Mouse (Mus musculus): ENCODE data around the gene Sipa1. TPM values are rescaled to one million over a fixed set of nuclear protein-coding genes. Genes with fewer than 3 reads are reported as not detected.
"Not testable (repeated sequence)": the region's sequence is repeated elsewhere in the genome, so short reads cannot be mapped to it uniquely, and the experiment has no call there.

Gene Sipa1
- polyA plus RNA-seq, 1 experiment from 2014 or later = 18.8 TPM

GRCm38 (mm10) chr19:5692913-5693396 is 29.4 kb upstream of the Sipa1 start:
- Histone ChIP-seq H3K27ac (replicated peaks) (no peak overlapping the region), H3K27me3 (peaks cover 12% of the 10 kb centered on the region), H3K36me3 (peaks cover 48% of the 10 kb centered on the region), H3K4me3 (peak overlapping the region; percentile 94; the same call in 1 of the 2 replicates), H3K4me2 (replicated peaks) (peak overlapping the region; percentile 3; the same call in 1 of the 2 replicates), H3K9ac (replicated peaks) (peak overlapping the region; percentile 51; the same call in 1 of the 2 replicates), H3K4me1 (peaks cover 53% of the 10 kb centered on the region), H3K9me3 (no peaks in the 10 kb centered on the region)
- 87% methylated on average over 10 of the region's 10 CpGs for WGBS
- ATAC-seq (ENCODE audit: low FRiP score, low read depth) = no peak

- WGBS = 77% methylated on average over 10 of the region's 10 CpGs
- H3K4me2 ChIP-seq (replicated peaks) = peak overlapping the region; percentile 100
- H3K9me3 ChIP-seq = no peaks in the 10 kb centered on the region
- peak overlapping the region; percentile 51 for H3K9ac ChIP-seq (replicated peaks)
- peaks cover 59% of the 10 kb centered on the region for H3K4me1 ChIP-seq
- peaks cover 42% of the 10 kb centered on the region for H3K36me3 ChIP-seq
- no peak for ATAC-seq (ENCODE audit: low FRiP score, low read depth)
- peak overlapping the region; percentile 94; the same call in 1 of the 2 replicates for H3K4me3 ChIP-seq
- H3K27me3 ChIP-seq = peaks cover 12% of the 10 kb centered on the region
- peak overlapping the region; percentile 30 for H3K27ac ChIP-seq (replicated peaks)
Measured at GRCm38 (mm10) chr19:5692086-5692912, 28.8 kb upstream of the Sipa1 start.

- no peak overlapping the region for H3K27ac ChIP-seq (replicated peaks)
- peak overlapping the region; percentile 100 for H3K4me2 ChIP-seq (replicated peaks)
- H3K27me3 ChIP-seq = peaks cover 12% of the 10 kb centered on the region
- no peak for ATAC-seq (ENCODE audit: low FRiP score, low read depth)
- 92% methylated on average over 5 of the region's 5 CpGs for WGBS
- no peaks in the 10 kb centered on the region for H3K9me3 ChIP-seq
- peaks cover 40% of the 10 kb centered on the region for H3K36me3 ChIP-seq
- peaks cover 62% of the 10 kb centered on the region for H3K4me1 ChIP-seq
- H3K9ac ChIP-seq (replicated peaks) = peak overlapping the region; percentile 51; the same call in 1 of the 2 replicates
- H3K4me3 ChIP-seq = peak overlapping the region; percentile 94
Measured at GRCm38 (mm10) chr19:5691601-5692000, 28.1 kb upstream of the Sipa1 start.

DNA sequence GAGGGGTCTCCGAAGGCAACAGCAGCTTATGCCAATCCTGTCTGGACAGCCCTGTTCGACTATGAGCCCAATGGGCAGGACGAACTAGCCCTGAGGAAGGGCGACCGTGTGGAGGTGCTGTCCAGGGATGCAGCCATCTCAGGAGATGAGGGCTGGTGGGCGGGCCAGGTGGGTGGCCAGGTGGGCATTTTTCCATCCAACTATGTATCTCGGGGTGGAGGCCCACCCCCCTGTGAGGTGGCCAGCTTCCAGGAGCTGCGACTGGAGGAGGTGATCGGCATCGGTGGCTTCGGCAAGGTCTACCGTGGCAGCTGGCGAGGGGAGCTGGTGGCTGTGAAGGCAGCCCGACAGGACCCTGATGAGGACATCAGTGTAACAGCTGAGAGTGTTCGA is 26.8 kb upstream of the Sipa1 start:
- WGBS = 76% methylated on average over 15 of the region's 15 CpGs
- ATAC-seq (ENCODE audit: low FRiP score, low read depth) = no peak
- Histone ChIP-seq H3K27me3 (peaks cover 8% of the 10 kb centered on the region), H3K36me3 (peaks cover 46% of the 10 kb centered on the region), H3K4me3 (peak overlapping the region; percentile 94), H3K27ac (replicated peaks) (no peak overlapping the region), H3K4me2 (replicated peaks) (peak overlapping the region; percentile 100), H3K9ac (replicated peaks) (peak overlapping the region; percentile 80), H3K4me1 (peaks cover 51% of the 10 kb centered on the region), H3K9me3 (no peaks in the 10 kb centered on the region)

GRCm38 (mm10) chr19:5689565-5690342 is 26.2 kb upstream of the Sipa1 start:
- Histone ChIP-seq H3K9me3 (no peaks in the 10 kb centered on the region), H3K27me3 (peaks cover 2% of the 10 kb centered on the region), H3K4me1 (peaks cover 51% of the 10 kb centered on the region), H3K36me3 (peaks cover 48% of the 10 kb centered on the region), H3K4me2 (replicated peaks) (peak overlapping the region; percentile 100), H3K27ac (replicated peaks) (peak overlapping the region; percentile 87), H3K4me3 (peak overlapping the region; percentile 94), H3K9ac (replicated peaks) (peak overlapping the region; percentile 80)
- ATAC-seq (ENCODE audit: low FRiP score, low read depth) = peak; percentile 28; the same call in 1 of the 2 replicates
- 13% methylated on average over 42 of the region's 42 CpGs for WGBS

- peak overlapping the region; percentile 94 for H3K4me3 ChIP-seq
- H3K36me3 ChIP-seq = peaks cover 52% of the 10 kb centered on the region
- WGBS = 1% methylated on average over 7 of the region's 7 CpGs
- H3K27ac ChIP-seq (replicated peaks) = peak overlapping the region; percentile 87
- ATAC-seq (ENCODE audit: low FRiP score, low read depth) = no peak
- H3K4me2 ChIP-seq (replicated peaks) = peak overlapping the region; percentile 100
- peaks cover 51% of the 10 kb centered on the region for H3K4me1 ChIP-seq
- no peaks in the 10 kb centered on the region for H3K9me3 ChIP-seq
- H3K27me3 ChIP-seq = no peaks in the 10 kb centered on the region
- H3K9ac ChIP-seq (replicated peaks) = peak overlapping the region; percentile 80
Measured at GRCm38 (mm10) chr19:5689088-5689428, 25.6 kb upstream of the Sipa1 start.

GRCm38 (mm10) chr19:5688200-5689087 is 24.9 kb upstream of the Sipa1 start, which contains the start of the genes Map3k11 and Pcnx3:
Map3k11 (plus strand) TSS chr19:5688742.
Pcnx3 (minus strand) TSS chr19:5688908.
- Histone ChIP-seq H3K4me1 (peaks cover 51% of the 10 kb centered on the region), H3K9ac (replicated peaks) (peak within 1 kb of the TSS; percentile 90), H3K36me3 (peaks cover 53% of the 10 kb centered on the region), H3K4me2 (replicated peaks) (peak within 1 kb of the TSS; percentile 100), H3K4me3 (peak within 1 kb of the TSS; percentile 94), H3K27me3 (no peaks in the 10 kb centered on the region), H3K9me3 (no peaks in the 10 kb centered on the region), H3K27ac (replicated peaks) (peak within 1 kb of the TSS; percentile 87)
- peak; percentile 92 for ATAC-seq (ENCODE audit: low FRiP score, low read depth)
- under 1% methylated on average over 69 of the region's 69 CpGs for WGBS

DNA sequence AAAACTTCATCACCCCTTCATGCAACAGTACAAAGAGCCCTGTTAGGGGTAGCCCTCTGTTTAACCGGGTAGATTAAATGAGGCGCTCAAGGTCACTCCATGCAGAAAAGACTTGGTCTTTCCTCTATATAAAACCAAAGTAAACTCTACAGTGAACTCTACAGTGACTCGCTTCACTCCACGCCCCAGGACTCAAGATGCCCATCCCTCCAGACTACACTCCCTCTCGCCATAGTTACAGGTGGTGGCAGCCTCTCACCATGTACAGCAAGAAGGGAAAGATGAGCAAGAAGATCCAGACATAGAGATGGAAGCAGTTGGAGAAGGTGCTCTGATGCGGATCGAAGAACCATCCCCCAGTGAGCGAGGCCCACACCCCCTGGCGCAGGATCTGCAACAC is 24.2 kb upstream of the Sipa1 start:
- WGBS = 19% methylated on average over 9 of the region's 9 CpGs
- peaks cover 54% of the 10 kb centered on the region for H3K36me3 ChIP-seq

GRCm38 (mm10) chr19:5686954-5687353 is 23.4 kb upstream of the Sipa1 start:
- not testable (repeated sequence) for ATAC-seq (ENCODE audit: low FRiP score, low read depth); H3K9me3 ChIP-seq; H3K27ac ChIP-seq (replicated peaks); H3K27me3 ChIP-seq
- Histone ChIP-seq H3K9ac (replicated peaks) (peak overlapping the region; percentile 90), H3K36me3 (peaks cover 62% of the 10 kb centered on the region), H3K4me3 (peak overlapping the region; percentile 94; the same call in 1 of the 2 replicates), H3K4me1 (peaks cover 38% of the 10 kb centered on the region), H3K4me2 (replicated peaks) (peak overlapping the region; percentile 100; the same call in 1 of the 2 replicates)
- 91% methylated on average over 12 of the region's 12 CpGs for WGBS

More for the DNA sequence above, 24.2 kb upstream of the Sipa1 start:
- H3K4me3 ChIP-seq = peak overlapping the region; percentile 94
- peaks cover 46% of the 10 kb centered on the region for H3K4me1 ChIP-seq
- H3K27ac ChIP-seq (replicated peaks) = peak overlapping the region; percentile 87
- no peaks in the 10 kb centered on the region for H3K9me3 ChIP-seq
- peak overlapping the region; percentile 100 for H3K4me2 ChIP-seq (replicated peaks)
- H3K9ac ChIP-seq (replicated peaks) = peak overlapping the region; percentile 90
- no peak for ATAC-seq (ENCODE audit: low FRiP score, low read depth)
- H3K27me3 ChIP-seq = no peaks in the 10 kb centered on the region

- no peak for ATAC-seq (ENCODE audit: low FRiP score, low read depth)
- H3K36me3 ChIP-seq = peaks cover 65% of the 10 kb centered on the region
- peaks cover 33% of the 10 kb centered on the region for H3K4me1 ChIP-seq
- H3K27ac ChIP-seq (replicated peaks) = no peak overlapping the region
- WGBS = 92% methylated on average over 13 of the region's 13 CpGs
- no peak overlapping the region for H3K4me2 ChIP-seq (replicated peaks)
- H3K4me3 ChIP-seq = no peak overlapping the region
- H3K9ac ChIP-seq (replicated peaks) = no peak overlapping the region
- H3K27me3 ChIP-seq = no peaks in the 10 kb centered on the region
- H3K9me3 ChIP-seq = no peaks in the 10 kb centered on the region
Measured at GRCm38 (mm10) chr19:5686437-5686836, 22.9 kb upstream of the Sipa1 start.

GRCm38 (mm10) chr19:5685861-5686260 is 22.4 kb upstream of the Sipa1 start:
- H3K27ac ChIP-seq (replicated peaks) = no peak overlapping the region
- H3K9me3 ChIP-seq = no peaks in the 10 kb centered on the region
- H3K36me3 ChIP-seq = peaks cover 67% of the 10 kb centered on the region
- peaks cover 28% of the 10 kb centered on the region for H3K4me1 ChIP-seq
- no peak overlapping the region for H3K4me3 ChIP-seq
- ATAC-seq (ENCODE audit: low FRiP score, low read depth) = no peak
- 98% methylated on average over 11 of the region's 11 CpGs for WGBS
- H3K9ac ChIP-seq (replicated peaks) = no peak overlapping the region
- no peaks in the 10 kb centered on the region for H3K27me3 ChIP-seq
- no peak overlapping the region for H3K4me2 ChIP-seq (replicated peaks)
